Mouse (Mus musculus): ENCODE measurements around the gene Mtif2.
A peak's percentile ranks its signal among the peaks of the same experiment; 100 is the strongest.
"Not testable (repeated sequence)": the region's sequence is repeated elsewhere in the genome, so short reads cannot be mapped to it uniquely, and the experiment has no call there.

The Mtif2 gene

DNA sequence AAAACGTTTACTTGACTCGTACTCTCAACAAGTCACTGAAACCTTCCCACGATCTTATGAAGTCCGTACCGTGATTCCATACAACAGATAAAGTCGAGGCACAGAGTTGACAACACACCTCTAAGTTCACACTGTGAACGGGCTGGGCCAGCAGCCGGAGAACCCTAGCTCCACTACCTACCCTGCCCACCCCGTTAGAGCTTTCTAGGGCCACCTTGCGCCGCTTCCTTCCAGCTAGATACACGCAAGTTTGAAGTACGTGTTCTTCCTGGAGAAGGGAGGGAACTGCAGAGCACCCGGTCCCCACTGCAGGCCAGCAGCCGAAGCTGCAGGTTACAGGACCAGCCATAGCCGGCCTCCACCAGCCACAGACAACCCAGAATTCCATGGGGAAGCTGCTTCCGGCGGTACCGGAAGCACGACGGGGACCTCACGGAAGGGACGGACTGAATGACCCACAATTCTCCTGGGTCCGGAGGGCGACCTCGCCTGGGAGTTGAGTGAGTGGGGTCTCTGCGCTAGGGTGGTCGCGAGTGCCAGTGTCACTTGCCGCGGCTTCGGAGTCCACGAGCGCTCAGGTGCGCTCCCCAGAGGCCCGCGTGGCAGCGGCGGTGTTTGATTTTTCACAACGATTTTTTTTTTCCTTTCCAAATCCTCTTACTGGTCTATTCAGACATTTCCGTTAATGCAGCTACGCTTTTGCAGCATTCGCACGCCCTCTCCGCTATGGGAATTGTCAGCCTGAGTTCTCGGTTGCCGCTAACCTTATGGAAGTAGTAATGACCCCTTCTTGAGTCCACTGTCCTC lies at the start of gene Mtif2:
Gene Mtif2, plus strand, starts transcription at position 421 of the 807 bp plus-strand sequence.
- DNase-seq (ENCODE audit: low read depth), result peak; percentile 73

DNA sequence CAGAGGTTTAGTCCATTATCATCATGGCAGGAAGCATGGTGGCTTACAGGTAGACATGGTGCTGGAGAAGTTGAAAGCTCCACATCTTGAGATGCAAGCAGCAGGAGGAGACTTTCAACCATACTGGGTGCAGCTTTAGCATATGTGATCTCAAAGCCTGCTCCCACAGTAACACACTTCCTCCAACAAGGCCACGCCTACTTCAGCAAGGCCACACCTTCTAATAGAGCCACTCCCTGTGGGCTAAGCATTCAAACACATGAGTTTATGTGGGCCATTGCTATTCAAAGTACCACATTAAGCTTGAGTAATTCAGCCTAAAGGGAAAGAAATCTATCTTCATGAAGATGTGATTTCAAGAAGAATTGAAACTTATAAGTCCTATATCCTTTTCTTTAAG lies 33.1 kb upstream of the Mtif2 start:
- DNase-seq (ENCODE audit: low read depth), result no peak

DNA sequence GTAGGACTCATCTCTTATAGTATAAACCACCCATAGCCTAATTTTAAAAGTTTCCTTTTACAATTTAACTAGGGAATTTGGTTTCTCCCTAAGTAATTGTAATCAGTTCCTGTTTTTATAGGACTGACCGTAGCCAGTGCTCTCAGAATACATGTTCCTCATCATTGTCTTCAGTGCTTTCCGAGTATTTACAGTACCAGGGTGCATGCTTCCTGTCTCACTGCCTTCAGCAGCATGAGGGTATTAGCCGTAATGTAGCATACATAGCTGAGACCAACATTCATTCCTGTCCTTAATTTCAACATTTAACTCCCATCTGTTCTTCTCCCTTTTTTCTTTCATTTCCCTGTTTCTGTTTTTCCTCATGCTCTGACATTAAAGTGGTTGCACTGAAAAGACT lies 29.2 kb upstream of the Mtif2 start:
- no peak for DNase-seq (ENCODE audit: low read depth)

DNA sequence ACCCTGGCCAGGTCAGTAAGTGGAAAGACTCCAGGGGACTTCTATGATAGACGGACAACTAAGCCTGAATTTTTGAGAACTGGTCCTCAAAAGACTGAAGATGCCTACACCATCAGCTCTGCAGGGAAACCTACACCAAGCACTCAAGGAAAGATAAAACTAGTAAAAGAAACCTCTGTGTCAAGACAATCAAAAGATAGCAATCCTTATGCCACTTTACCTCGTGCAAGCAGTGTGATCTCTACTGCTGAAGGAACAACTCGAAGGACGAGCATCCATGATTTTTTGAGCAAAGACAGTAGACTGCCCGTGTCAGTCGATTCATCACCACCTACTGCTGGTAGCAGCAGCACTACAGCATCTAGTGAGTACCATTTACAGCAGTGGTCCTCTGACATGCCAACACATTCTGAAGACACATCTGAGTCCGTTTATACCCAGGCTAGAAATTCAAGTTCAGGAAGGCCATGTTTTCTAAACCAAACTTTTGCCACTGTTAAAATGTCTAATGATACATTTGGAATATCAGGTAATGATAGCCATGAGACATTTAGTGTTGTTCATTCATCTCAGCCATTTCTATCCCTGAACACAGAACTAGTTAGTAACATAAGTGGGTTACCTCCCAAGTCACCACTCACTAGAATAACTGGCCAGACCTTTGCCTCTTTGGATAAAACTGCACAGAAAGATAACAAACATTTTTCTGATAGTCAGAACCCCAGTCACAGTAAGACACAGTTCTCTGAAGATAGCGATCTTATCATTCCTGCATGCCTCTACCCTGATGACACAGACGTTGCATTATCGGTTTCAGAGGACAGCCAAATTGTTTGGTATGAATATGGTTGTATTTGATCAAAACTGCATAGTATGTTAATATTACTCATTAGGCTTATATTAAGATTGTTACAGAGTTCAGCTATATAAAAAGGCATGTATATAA lies 22.0 kb upstream of the Mtif2 start:
- DNase-seq (ENCODE audit: low read depth), result no peak

DNA sequence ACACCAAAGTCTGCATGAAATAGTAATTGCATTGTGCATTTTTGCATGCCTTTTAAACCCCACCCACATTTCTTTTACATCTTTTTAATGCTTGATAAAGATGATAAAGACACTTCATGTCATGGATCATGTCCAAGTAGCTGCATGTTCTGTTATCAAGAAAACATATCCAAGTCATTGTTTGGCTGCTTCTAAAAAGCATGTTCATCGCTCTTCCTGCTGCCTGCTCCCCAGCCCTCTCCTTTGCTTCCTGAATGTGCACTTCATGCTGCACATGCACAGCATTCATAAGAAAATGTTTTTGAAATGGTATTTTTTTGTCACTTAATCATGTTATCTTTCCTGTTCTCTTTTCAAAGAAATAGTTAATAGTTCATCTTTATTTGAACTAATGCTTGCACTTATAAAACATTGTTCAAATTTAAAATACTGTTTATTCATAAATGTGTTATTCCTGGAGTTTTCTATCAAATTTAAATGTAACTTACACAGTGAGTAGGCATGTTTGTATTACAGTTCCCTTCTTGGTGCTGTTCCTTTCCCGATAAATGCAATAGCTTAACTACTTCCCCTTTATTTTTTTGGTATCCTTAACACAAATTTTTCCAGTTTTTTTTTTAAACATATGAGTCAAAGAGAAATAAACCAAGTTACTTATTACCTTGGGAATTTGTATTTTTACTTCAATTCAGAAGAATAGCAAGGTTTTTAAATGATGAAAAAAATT lies 21.1 kb upstream of the Mtif2 start:
- DNase-seq (ENCODE audit: low read depth), result no peak

DNA sequence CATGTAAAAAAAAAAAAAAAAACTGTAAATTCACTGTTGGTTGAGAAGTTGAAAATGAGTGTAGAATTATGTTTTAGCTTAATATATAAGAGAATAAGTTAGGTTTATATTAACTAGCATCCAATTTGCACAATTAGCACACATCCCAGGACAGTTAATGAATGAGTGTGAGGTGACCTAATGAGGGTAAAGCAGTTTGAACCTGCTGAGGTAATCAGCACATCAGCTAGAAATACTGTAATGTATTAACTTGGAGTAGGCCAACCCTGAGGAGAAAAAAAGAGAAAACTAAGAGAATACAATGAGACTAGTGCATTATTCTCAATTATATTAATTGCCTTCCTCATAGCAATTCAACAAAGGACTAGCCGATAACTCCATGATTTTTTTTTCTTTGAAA lies 16.8 kb upstream of the Mtif2 start:
- no peak for DNase-seq (ENCODE audit: low read depth)

DNA sequence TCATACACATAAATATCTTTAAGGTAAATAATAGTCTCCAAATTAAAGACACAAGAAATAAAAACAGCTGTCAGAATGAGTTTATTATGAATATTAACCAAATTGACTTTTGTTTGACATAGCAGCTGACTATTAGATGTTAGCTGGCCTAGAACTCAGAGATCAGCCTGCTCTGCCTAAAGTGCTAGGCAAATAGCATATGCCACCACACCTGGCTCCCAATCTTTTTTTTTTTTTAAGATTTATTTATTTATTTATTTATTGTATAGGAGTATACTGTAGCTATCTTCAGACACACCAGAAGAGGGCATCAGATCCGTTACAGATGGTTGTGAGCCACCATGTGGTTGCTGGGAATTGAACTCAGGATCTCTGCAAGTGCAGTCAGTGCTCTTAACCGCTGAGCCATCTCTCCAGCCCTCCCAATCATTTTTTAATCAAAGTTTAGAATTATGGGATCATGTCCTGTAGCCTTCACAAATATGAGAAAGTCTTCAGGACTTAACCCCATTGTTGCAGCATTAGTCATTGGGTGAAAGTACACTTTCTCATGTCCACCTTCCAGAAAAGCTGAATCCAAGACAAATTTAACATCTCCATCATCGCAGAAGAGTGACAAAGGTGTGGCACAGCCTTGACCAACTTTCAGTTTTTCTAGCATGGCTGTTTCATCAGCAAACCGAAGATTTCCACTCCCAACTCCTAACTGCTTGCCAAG lies 13.2 kb upstream of the Mtif2 start:
- DNase-seq (ENCODE audit: low read depth), result no peak

DNA sequence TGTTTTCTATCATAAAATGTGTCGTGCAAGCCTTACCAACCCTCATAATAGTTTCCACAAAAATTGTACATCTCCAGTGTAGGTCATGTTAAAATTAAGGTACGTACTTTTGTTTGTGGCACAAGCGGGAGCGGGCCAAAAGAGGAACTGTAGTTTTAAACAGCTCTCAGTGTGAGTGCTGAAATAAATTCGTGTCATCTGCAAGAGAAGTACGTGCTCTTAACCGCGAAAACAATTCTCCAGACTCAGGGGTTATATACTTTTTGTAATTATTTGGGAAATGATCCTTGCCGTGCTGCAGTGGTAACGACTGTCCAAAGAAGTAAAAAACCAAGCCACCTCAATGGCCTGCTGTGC lies 11.9 kb upstream of the Mtif2 start:
- DNase-seq (ENCODE audit: low read depth), result no peak

DNA sequence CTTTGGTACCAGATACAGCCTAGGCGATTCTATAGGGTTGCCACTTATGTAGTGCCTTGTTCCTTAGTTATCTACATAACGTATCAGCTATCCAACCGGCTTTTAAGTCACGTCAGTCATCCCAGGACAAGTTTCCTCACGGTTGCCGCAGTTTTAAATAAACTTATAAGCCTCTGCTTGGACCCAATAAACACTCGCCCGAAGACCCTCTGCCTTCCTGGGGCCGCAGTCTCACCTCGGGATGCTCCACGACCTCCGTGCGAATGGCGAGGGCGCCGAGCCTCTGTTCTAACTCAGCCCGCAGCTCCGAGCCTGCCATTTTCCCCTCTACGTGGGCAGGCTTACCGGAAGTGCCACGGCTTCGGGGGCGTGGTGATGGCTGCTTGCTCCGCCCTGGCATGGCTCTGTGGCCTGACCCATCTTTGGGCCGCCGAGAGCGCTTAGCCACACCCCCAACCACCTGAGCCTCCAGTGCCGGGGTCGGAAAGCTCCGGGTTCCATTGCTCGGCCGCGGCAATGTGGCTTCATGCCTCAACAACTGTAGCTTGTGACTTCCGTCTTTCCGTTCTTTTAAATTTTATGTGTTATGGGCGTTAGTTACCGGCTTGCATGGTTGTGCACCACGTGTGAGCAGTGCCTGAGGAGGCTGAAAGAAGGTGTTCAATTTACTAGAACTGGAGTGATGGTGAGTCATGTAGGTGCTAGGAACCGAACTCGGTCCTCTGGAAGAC lies 11.4 kb upstream of the Mtif2 start, which contains the start of gene Prorsd1:
Gene Prorsd1, minus strand, starts transcription at position 352 of the 731 bp plus-strand sequence.
- peak; percentile 71 for DNase-seq (ENCODE audit: low read depth)

DNA sequence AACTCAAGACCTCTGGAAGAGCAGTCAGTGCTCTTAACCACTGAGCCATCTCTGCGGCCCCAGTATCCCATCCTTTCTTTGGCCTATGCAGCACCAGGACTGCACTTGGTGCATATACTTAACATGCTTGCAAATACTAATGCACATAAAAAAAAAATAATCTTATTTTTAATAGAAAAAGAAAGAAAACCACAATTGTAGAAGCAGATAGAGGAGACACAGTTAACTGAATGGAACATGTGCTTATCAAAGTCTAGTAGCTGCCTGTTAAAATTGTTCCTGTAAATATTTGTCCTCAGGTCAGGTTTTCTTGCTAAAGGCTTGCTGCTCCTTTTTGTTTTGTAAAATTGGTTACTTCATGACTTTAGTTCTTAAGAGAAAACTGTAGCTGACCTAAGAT lies 12.0 kb downstream of the Mtif2 start:
- DNase-seq (ENCODE audit: low read depth), result no peak

DNA sequence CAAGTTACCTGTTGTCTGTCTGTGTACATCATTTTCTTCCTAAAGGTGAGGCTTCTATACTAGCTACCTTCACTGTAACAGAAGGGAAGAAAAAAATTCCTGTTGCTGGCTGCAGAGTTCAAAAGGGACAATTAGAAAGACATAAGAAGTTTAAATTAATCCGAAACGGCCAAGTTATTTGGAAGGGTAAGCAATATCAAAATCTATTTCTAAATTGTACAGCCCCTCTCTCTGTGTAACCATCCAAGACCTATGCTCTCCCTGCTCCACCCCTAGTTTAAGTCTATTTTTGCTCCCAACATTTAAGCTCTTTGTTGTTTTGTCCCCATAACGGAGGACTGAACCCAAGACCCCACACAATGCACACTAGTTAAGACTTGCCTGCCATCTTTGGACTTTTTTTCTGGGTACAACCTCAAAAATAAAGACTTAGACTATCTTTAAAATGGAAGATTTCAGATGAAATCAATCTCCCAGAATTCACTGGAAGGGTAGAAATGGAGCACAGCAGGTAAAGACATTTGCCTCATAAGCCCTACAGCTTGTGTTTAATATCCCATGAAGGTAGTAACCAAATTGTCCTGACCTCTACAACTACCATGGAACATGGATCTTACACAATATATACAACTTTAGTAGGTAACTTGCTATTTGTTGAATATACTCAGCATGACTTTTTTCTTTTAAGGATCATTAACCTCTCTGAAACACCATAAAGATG lies 18.2 kb downstream of the Mtif2 start:
- DNase-seq (ENCODE audit: low read depth), result no peak

DNA sequence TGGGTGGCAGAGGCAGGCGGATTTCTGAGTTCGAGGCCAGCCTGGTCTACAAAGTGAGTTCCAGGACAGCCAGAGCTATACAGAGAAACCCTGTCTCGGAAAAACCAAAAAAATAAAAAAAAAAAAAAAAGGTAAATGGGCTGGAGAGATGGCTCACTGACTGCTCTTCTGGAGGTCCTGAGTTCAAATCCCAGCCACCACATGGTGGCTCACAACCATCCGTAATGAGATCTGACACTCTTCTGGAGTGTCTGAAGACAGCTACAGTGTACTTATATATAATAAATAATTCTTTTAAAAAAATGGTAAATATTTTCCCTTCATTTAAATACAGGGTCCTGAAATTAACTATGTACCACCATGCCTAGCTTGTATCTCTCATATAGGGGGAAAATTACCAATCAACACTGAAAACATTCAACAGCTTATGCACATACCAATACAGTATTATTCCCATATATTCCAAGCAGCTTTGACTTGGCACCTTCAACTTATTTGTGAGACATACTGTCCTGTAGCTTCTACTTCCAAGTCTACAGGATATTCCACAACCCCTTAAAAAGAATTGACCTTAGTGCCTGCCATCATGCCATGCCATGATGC lies 19.0 kb downstream of the Mtif2 start:
- not testable (repeated sequence) for DNase-seq (ENCODE audit: low read depth)

DNA sequence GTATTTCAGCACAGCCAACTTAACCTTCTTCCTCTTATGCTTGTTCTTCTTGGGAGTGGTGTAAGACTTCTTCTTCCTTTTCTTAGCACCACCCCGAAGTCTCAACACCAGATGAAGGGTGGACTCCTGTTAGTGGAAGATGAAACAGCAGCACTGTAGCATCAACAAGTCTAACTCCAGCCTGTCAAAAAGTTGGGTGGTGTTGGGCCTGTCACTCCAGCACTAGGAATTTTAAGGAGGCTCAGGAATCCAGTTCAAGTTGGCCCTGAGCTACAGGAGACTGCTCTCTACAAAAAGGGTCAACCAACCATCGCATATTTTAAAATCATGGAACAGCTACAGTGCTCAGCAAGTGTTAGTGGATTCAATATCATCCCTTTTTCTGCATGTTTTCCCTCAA lies 20.1 kb downstream of the Mtif2 start:
- DNase-seq (ENCODE audit: low read depth), result not testable (repeated sequence)

DNA sequence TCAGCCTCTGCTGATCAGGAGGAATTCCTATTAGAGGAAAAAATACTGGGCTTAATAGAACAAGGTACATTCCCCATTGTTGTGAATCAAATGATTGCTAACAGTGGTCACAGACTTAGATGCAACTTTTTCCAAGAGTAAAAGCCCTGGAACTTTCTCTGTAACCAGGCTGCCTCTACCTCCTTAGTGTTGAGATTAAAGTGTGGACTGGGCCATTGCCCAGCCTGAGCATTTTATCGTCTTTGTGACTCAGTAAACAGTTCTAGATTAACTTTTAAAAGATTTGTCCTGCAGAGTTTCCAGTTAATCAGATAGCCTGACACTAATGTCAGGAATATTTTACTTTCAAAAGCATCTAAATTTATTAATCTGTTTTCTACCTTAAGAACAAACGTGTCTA lies 20.6 kb downstream of the Mtif2 start:
- DNase-seq (ENCODE audit: low read depth), result no peak

DNA sequence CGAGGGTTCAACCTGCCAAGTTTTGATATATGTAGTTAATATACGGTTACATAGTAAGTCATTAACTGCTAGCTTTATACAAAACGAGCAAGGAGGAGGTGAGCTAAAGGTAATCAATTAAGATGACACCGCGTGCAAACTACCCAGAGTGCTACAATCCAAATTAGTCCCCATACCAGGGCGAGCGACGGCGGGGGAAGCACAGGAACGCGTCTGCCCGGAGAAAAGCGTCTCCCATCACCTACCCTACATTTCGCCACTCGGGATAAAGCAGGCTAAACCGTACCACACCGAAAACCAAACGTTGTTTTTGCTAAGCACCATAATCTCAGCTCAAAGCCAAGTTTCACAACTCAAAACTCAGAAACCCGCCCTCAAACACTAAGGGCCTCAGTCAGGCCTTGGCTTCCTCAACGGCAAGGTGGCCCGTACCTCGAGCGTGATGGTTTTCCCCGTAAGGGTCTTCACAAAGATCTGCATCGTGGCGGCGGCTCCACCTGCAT lies 21.1 kb downstream of the Mtif2 start:
- DNase-seq (ENCODE audit: low read depth), result no peak

DNA sequence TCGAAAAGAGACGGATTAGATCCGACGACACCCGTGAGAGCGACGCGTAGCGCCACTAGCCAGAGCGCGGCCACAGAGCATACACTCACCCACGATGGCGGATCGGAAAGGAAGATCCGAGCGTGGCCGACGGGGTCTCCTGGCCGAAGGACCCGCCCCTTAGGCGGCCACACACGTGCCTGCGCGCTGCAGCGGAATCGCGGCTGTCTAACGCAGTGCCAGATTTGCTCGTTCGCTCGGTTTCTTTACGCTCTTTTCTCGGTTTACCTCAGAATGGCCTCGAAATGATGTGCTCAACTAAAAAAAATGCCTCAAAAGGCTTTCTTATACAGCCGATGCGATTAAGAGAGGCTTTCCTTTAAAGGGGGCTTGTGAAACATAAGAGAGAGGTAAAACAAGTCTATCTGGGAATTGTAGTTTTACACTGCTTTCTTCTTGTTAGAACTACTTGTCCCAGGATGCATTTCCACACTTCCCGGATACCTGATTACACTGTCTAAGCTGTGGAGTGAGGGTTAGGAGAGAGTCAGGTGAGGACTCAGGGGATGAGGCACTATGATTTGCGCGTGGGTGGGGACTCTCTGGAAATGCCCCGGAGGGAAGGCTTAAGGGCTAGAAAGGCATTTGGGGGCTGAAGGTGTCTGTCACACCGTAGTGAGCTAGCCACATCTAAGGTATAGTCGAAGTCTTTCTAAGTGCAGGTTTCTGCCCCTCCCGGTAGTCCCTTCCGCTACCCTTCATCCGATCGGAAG lies 21.7 kb downstream of the Mtif2 start, which contains the start of the genes Clhc1 and Rps27a:
Gene Clhc1, plus strand, starts transcription at position 199 of the 752 bp plus-strand sequence.
Gene Rps27a, minus strand, starts transcription at position 358 of the 752 bp plus-strand sequence.
- peak; percentile 68 for DNase-seq (ENCODE audit: low read depth)

DNA sequence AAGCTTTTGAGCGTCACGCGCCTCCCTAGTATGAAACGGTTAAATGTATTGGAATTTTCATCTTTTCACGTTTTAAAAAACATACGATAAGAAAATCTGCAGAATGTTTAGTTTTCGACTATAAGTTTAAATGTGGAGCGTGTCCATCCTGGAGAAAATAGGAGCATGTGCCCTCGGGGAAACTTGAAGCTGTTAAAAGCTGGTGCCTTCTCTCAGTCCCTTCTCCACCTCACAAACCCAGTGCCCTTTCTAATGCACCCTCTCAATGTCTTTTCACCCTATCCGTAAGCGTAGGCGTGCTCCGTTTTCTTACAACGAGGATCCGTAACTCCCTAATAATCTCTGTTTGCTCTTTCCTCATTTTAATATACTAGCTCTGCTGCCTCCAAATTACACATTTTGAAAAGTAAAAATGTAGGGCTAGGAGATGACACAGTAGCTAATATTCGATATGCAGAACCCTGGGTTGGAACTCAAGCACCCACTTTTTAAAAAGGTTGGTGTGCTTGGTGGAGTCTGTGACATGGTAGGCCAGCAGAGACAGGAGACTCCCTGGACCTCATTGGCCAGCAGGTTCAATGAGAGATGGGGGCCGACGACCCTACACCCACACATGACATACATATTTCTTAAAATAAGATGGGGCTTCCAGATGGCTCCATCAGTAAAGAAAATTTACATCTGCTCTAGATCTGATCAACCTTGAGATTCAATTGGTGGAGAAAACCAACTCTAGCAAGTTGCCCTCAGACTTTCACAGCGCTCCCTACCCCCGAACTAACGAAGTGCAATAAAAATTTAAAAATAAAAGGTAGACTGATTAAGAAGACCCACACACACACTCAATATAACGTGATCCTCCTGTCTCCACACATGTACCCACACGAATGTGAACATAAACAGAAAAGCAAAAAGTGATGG lies 22.6 kb downstream of the Mtif2 start:
- DNase-seq (ENCODE audit: low read depth), result no peak

DNA sequence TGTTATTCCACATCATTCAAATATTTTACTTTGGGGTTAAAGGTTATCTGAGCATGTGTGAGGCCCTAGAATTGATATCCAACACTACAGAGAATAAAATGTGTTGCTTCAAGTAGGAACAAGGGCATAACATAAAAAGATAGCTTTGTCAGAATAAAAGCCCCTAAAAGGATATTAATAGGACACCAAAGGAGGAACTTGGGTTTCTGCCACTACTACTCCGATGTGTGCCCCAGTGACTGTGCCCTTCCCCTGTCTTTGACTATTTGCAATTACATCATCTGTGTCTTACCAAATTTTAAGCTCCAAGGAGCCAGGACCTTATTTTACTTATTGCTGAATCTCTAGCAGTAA lies 23.2 kb downstream of the Mtif2 start:
- DNase-seq (ENCODE audit: low read depth), result no peak

Data from fibroblast of lung, adult 2 months (primary cell).